Mouse (Mus musculus): ENCODE data around the gene Vmn1r36. TPM values are rescaled to one million over a fixed set of nuclear protein-coding genes. Genes with fewer than 3 reads are reported as not detected.
"Not testable (repeated sequence)": the region's sequence is repeated elsewhere in the genome, so short reads cannot be mapped to it uniquely, and the experiment has no call there.

Gene Vmn1r36
- polyA plus RNA-seq (2011; ENCODE audit: insufficient read depth, insufficient read length, low read depth, missing spikeins), result not detected in 2 replicates

- H3K9me3 ChIP-seq (replicated peaks; ENCODE audit: control insufficient read depth, insufficient read depth, low read length, poor library complexity, severe bottlenecking); H3K9ac ChIP-seq (ENCODE audit: low read depth, poor library complexity, severe bottlenecking); H3K27ac ChIP-seq (ENCODE audit: insufficient read depth, low read length); H3K4me3 ChIP-seq (ENCODE audit: low read depth, low read length); H3K36me3 ChIP-seq (ENCODE audit: control insufficient read depth, insufficient read depth, low read length, poor library complexity, severe bottlenecking); H3K4me1 ChIP-seq (ENCODE audit: control insufficient read depth, insufficient read depth, low read length); H3K27me3 ChIP-seq (ENCODE audit: control insufficient read depth, insufficient read depth, low read length, poor library complexity, severe bottlenecking): not testable (repeated sequence)
Observed at GRCm38 (mm10) chr6:66719068-66719467, at the start of gene Vmn1r36. Vmn1r36 (minus strand) TSS chr6:66719168.

GRCm38 (mm10) chr6:66729082-66729481 lies 10.1 kb upstream of the Vmn1r36 start, which contains the start of gene Vmn1r37:
Vmn1r37 (plus strand) TSS chr6:66729382.
- H3K27me3 ChIP-seq (ENCODE audit: control insufficient read depth, insufficient read depth, low read length, poor library complexity, severe bottlenecking); H3K36me3 ChIP-seq (ENCODE audit: control insufficient read depth, insufficient read depth, low read length, poor library complexity, severe bottlenecking); H3K4me3 ChIP-seq (ENCODE audit: low read depth, low read length); H3K9ac ChIP-seq (ENCODE audit: low read depth, poor library complexity, severe bottlenecking); H3K9me3 ChIP-seq (replicated peaks; ENCODE audit: control insufficient read depth, insufficient read depth, low read length, poor library complexity, severe bottlenecking); H3K4me1 ChIP-seq (ENCODE audit: control insufficient read depth, insufficient read depth, low read length); H3K27ac ChIP-seq (ENCODE audit: insufficient read depth, low read length): not testable (repeated sequence)

- Histone ChIP-seq H3K9me3 (replicated peaks; ENCODE audit: control insufficient read depth, insufficient read depth, low read length, poor library complexity, severe bottlenecking) (no peaks in the 10 kb centered on the region), H3K4me3 (ENCODE audit: low read depth, low read length) (no peak overlapping the region)
- TF ChIP-seq POLR2A (IDR thresholded peaks at IDR 0.05; ENCODE audit: insufficient read depth, low read length) (no peak), EP300 (IDR thresholded peaks at IDR 0.05; ENCODE audit: insufficient read depth, low read depth, low read length) (no peak), CTCF (IDR thresholded peaks at IDR 0.05; ENCODE audit: low read depth, low read length) (no peak)
Observed at GRCm38 (mm10) chr6:66713854-66714253, 5.1 kb downstream of the Vmn1r36 start.

GRCm38 (mm10) chr6:66708901-66709300 lies 10.1 kb downstream of the Vmn1r36 start:
- Histone ChIP-seq H3K9me3 (replicated peaks; ENCODE audit: control insufficient read depth, insufficient read depth, low read length, poor library complexity, severe bottlenecking) (no peaks in the 10 kb centered on the region), H3K4me1 (ENCODE audit: control insufficient read depth, insufficient read depth, low read length) (no peaks in the 10 kb centered on the region), H3K27me3 (ENCODE audit: control insufficient read depth, insufficient read depth, low read length, poor library complexity, severe bottlenecking) (no peaks in the 10 kb centered on the region), H3K9ac (ENCODE audit: low read depth, poor library complexity, severe bottlenecking) (no peak overlapping the region), H3K27ac (ENCODE audit: insufficient read depth, low read length) (no peak overlapping the region), H3K36me3 (ENCODE audit: control insufficient read depth, insufficient read depth, low read length, poor library complexity, severe bottlenecking) (no peaks in the 10 kb centered on the region), H3K4me3 (ENCODE audit: low read depth, low read length) (no peak overlapping the region)
- TF ChIP-seq EP300 (IDR thresholded peaks at IDR 0.05; ENCODE audit: insufficient read depth, low read depth, low read length) (no peak), CTCF (IDR thresholded peaks at IDR 0.05; ENCODE audit: low read depth, low read length) (no peak), POLR2A (IDR thresholded peaks at IDR 0.05; ENCODE audit: insufficient read depth, low read length) (no peak)

More at GRCm38 (mm10) chr6:66713854-66714253, 5.1 kb downstream of the Vmn1r36 start:
- H3K27me3 ChIP-seq (ENCODE audit: control insufficient read depth, insufficient read depth, low read length, poor library complexity, severe bottlenecking), result no peaks in the 10 kb centered on the region
- no peaks in the 10 kb centered on the region for H3K36me3 ChIP-seq (ENCODE audit: control insufficient read depth, insufficient read depth, low read length, poor library complexity, severe bottlenecking)
- H3K4me1 ChIP-seq (ENCODE audit: control insufficient read depth, insufficient read depth, low read length), result no peaks in the 10 kb centered on the region
- H3K27ac ChIP-seq (ENCODE audit: insufficient read depth, low read length), result no peak overlapping the region
- no peak overlapping the region for H3K9ac ChIP-seq (ENCODE audit: low read depth, poor library complexity, severe bottlenecking)

GRCm38 (mm10) chr6:66685806-66686205 lies 33.2 kb downstream of the Vmn1r36 start, which contains the start of gene Vmn1r35:
Vmn1r35 (minus strand) TSS chr6:66685906.
- TF ChIP-seq POLR2A (IDR thresholded peaks at IDR 0.05; ENCODE audit: insufficient read depth, low read length) (no peak), EP300 (IDR thresholded peaks at IDR 0.05; ENCODE audit: insufficient read depth, low read depth, low read length) (no peak), CTCF (IDR thresholded peaks at IDR 0.05; ENCODE audit: low read depth, low read length) (no peak)
- Histone ChIP-seq H3K4me3 (ENCODE audit: low read depth, low read length) (no peak within 1 kb of the TSS), H3K9me3 (replicated peaks; ENCODE audit: control insufficient read depth, insufficient read depth, low read length, poor library complexity, severe bottlenecking) (no peaks in the 10 kb centered on the region), H3K4me1 (ENCODE audit: control insufficient read depth, insufficient read depth, low read length) (no peaks in the 10 kb centered on the region), H3K27me3 (ENCODE audit: control insufficient read depth, insufficient read depth, low read length, poor library complexity, severe bottlenecking) (no peaks in the 10 kb centered on the region), H3K36me3 (ENCODE audit: control insufficient read depth, insufficient read depth, low read length, poor library complexity, severe bottlenecking) (no peaks in the 10 kb centered on the region), H3K27ac (ENCODE audit: insufficient read depth, low read length) (no peak within 1 kb of the TSS), H3K9ac (ENCODE audit: low read depth, poor library complexity, severe bottlenecking) (no peak within 1 kb of the TSS)

Other genes with a start within 250 kb of the Vmn1r36 start
- 216 and 238 TPM in 2 replicates for gene Mad2l1, start 183.8 kb downstream of the Vmn1r36 start, polyA plus RNA-seq (2011; ENCODE audit: insufficient read depth, insufficient read length, low read depth, missing spikeins)
- not detected in 2 replicates for gene Vmn1r32, start 159.1 kb downstream of the Vmn1r36 start, polyA plus RNA-seq (2011; ENCODE audit: insufficient read depth, insufficient read length, low read depth, missing spikeins)
- not detected in 2 replicates for gene Vmn1r33, start 100.9 kb downstream of the Vmn1r36 start, polyA plus RNA-seq (2011; ENCODE audit: insufficient read depth, insufficient read length, low read depth, missing spikeins)
- not detected in 2 replicates for gene Vmn1r34, start 75.3 kb downstream of the Vmn1r36 start, polyA plus RNA-seq (2011; ENCODE audit: insufficient read depth, insufficient read length, low read depth, missing spikeins)
- gene Vmn1r35, start 33.3 kb downstream of the Vmn1r36 start, polyA plus RNA-seq (2011; ENCODE audit: insufficient read depth, insufficient read length, low read depth, missing spikeins), result not detected in 2 replicates
- not detected in 2 replicates for gene Vmn1r37, start 10.2 kb upstream of the Vmn1r36 start, polyA plus RNA-seq (2011; ENCODE audit: insufficient read depth, insufficient read length, low read depth, missing spikeins)
- gene Vmn1r38, start 63.5 kb upstream of the Vmn1r36 start, polyA plus RNA-seq (2011; ENCODE audit: insufficient read depth, insufficient read length, low read depth, missing spikeins), result not detected in 2 replicates
- gene Vmn1r39, start 91.4 kb upstream of the Vmn1r36 start, polyA plus RNA-seq (2011; ENCODE audit: insufficient read depth, insufficient read length, low read depth, missing spikeins), result not detected in 2 replicates
- gene Gng12, start 177.2 kb upstream of the Vmn1r36 start, polyA plus RNA-seq (2011; ENCODE audit: insufficient read depth, insufficient read length, low read depth, missing spikeins), result 53.0 and 54.0 TPM in 2 replicates